Mouse (Mus musculus): Measurements from ENCODE around the gene Osbpl3. TPM values are rescaled to one million over a fixed set of nuclear protein-coding genes. Genes with fewer than 3 reads are reported as not detected.

The Osbpl3 gene
- polyA plus RNA-seq, 1 experiment from 2014 or later = 17.0 TPM

DNA sequence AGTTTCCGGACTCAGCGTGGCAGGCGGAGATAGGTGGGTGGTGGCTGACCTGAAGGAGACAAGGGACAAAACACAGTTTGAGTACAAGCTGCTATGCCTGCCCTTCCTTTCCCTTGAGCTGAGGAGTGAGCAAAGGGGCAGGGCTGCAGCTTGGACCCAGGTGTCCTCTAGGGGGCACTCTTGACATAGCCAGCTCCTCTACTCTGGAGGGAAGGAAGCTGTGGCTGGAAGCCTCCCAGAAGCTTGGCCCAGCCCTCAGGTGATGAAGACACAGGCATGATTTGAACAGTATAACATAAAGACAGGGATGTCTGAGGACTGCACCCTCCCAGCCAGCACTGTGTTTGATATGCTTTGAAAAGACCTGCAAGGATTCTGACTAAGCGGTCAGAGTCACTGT is 143.4 kb downstream of the Osbpl3 start:
- Histone ChIP-seq H3K27me3 (ENCODE audit: control insufficient read depth, insufficient read depth, low read length) (no peaks in the 10 kb centered on the region), H3K36me3 (ENCODE audit: control insufficient read depth, insufficient read depth, low read length) (no peaks in the 10 kb centered on the region; the same call in 1 of the 2 replicates), H3K9ac (ENCODE audit: low read depth, low read length) (no peak overlapping the region), H3K4me3 (ENCODE audit: low read length) (no peak overlapping the region), H3K4me1 (ENCODE audit: control insufficient read depth, insufficient read depth, low read length) (no peaks in the 10 kb centered on the region), H3K9me3 (ENCODE audit: control insufficient read depth, low read length) (no peaks in the 10 kb centered on the region), H3K27ac (ENCODE audit: low read depth, low read length) (no peak overlapping the region), H3K4me2 (replicated peaks; ENCODE audit: low read depth, low read length) (no peak overlapping the region)
- 45% methylated on average over 4 of the region's 4 CpGs for WGBS
- peak; percentile 85 for ATAC-seq (ENCODE audit: low FRiP score, low TSS enrichment)

DNA sequence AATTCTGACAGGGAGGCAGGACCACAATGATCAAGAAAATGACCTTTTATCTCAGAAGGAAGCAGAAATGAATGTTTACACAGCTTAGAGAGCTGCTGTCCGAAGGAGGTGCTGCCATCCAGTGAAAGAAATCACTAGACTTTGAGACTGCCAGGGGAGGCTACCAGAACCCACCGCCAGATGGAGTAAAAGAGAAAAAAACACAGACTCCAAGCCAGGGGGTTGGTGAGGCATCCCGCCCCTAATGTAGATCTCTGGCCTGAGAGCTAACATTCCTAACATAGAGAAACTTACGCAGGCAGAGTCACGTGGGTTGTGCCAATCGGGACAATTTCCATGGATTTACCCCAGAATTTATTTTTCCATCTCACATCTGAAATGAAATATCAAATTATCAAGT is 147.0 kb downstream of the Osbpl3 start:
- 47% methylated on average over 6 of the region's 6 CpGs for WGBS
- Histone ChIP-seq H3K9ac (ENCODE audit: low read depth, low read length) (no peak overlapping the region), H3K27ac (ENCODE audit: low read depth, low read length) (no peak overlapping the region), H3K36me3 (ENCODE audit: control insufficient read depth, insufficient read depth, low read length) (no peaks in the 10 kb centered on the region; the same call in 1 of the 2 replicates), H3K4me3 (ENCODE audit: low read length) (no peak overlapping the region), H3K27me3 (ENCODE audit: control insufficient read depth, insufficient read depth, low read length) (no peaks in the 10 kb centered on the region), H3K9me3 (ENCODE audit: control insufficient read depth, low read length) (no peaks in the 10 kb centered on the region), H3K4me2 (replicated peaks; ENCODE audit: low read depth, low read length) (no peak overlapping the region), H3K4me1 (ENCODE audit: control insufficient read depth, insufficient read depth, low read length) (no peaks in the 10 kb centered on the region)
- ATAC-seq (ENCODE audit: low FRiP score, low TSS enrichment) = no peak

DNA sequence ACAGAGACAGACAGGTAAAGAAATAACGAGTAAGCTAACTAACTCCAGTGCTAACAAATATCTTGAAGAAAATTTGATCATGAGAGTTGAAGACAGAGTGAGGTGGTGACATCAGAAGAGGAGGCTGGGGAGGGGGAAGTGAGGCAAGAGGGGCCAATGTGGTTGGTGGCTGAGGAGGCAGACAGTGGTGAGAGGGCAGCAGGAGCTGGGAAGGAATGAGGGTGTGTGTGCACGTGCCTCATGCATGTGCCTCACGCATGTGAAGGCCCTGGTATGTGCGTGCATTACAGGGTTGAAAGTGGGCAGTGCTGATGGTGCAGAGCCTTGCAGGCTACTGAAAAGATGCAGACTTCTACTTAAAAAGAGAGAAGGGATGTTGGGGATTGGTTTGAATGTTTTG is 149.4 kb downstream of the Osbpl3 start:
- WGBS = 81% methylated on average over 4 of the region's 4 CpGs
- H3K27me3 ChIP-seq (ENCODE audit: control insufficient read depth, insufficient read depth, low read length) = no peaks in the 10 kb centered on the region
- peaks cover 4% of the 10 kb centered on the region; the same call in 1 of the 2 replicates for H3K36me3 ChIP-seq (ENCODE audit: control insufficient read depth, insufficient read depth, low read length)
- H3K4me1 ChIP-seq (ENCODE audit: control insufficient read depth, insufficient read depth, low read length) = no peaks in the 10 kb centered on the region
- no peak overlapping the region for H3K27ac ChIP-seq (ENCODE audit: low read depth, low read length)
- no peak overlapping the region for H3K4me3 ChIP-seq (ENCODE audit: low read length)
- H3K4me2 ChIP-seq (replicated peaks; ENCODE audit: low read depth, low read length) = no peak overlapping the region
- ATAC-seq (ENCODE audit: low FRiP score, low TSS enrichment) = no peak
- no peaks in the 10 kb centered on the region for H3K9me3 ChIP-seq (ENCODE audit: control insufficient read depth, low read length)
- no peak overlapping the region for H3K9ac ChIP-seq (ENCODE audit: low read depth, low read length)

DNA sequence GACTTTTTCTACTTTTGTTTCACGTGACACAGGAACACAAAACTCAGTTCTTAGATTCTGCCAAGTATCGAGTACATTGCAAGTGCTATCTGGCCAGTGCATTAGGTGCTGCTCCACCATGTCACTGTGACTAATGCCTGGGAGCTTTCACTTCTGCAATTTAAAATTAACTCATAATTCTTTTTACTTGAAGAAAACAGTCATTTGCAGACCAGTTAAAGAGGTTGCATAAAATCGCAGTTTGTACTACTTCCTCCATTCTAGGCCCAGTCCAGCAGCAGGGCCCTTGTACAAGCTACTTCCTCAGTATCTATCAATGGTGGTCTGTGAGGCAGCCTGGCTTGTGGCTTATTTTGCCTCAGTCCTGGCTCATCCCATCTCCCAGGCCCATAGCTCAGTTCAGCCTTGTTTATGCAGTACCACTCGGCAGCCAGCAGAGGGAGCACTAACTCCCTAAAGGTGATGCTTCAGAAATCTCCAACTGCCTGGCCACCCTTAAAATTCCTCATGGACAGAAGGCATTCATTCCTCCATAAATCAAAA is 151.0 kb downstream of the Osbpl3 start:
- H3K36me3 ChIP-seq (ENCODE audit: control insufficient read depth, insufficient read depth, low read length) = peaks cover 4% of the 10 kb centered on the region; the same call in 1 of the 2 replicates
- no peak overlapping the region for H3K9ac ChIP-seq (ENCODE audit: low read depth, low read length)
- H3K27me3 ChIP-seq (ENCODE audit: control insufficient read depth, insufficient read depth, low read length) = no peaks in the 10 kb centered on the region
- no peak overlapping the region for H3K4me3 ChIP-seq (ENCODE audit: low read length)
- H3K9me3 ChIP-seq (ENCODE audit: control insufficient read depth, low read length) = no peaks in the 10 kb centered on the region
- no peaks in the 10 kb centered on the region for H3K4me1 ChIP-seq (ENCODE audit: control insufficient read depth, insufficient read depth, low read length)
- WGBS = 63% methylated on average over 4 of the region's 4 CpGs
- H3K4me2 ChIP-seq (replicated peaks; ENCODE audit: low read depth, low read length) = no peak overlapping the region
- peak; percentile 60; the same call in 1 of the 2 replicates for ATAC-seq (ENCODE audit: low FRiP score, low TSS enrichment)
- no peak overlapping the region for H3K27ac ChIP-seq (ENCODE audit: low read depth, low read length)

DNA sequence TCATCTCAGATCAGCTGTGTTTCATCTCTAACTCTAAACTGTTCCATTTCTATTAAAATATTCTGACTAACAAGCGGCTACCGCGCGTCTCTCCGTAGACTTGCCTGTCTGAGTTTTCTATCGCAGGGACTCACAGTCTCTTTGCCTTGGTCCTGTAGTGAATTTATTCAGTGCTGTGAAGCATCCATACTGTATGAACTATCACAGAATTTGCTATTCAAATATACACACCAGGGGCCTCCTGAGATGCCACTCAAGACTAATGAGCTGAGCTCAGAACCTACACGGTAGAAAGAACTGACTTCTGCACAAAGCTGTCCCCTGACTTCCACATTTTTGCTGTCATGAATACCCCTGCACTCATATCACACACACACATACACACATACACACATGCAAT is 154.9 kb downstream of the Osbpl3 start:
- H3K4me1 ChIP-seq (ENCODE audit: control insufficient read depth, insufficient read depth, low read length) = no peaks in the 10 kb centered on the region
- ATAC-seq (ENCODE audit: low FRiP score, low TSS enrichment) = no peak
- no peak overlapping the region for H3K4me2 ChIP-seq (replicated peaks; ENCODE audit: low read depth, low read length)
- H3K27me3 ChIP-seq (ENCODE audit: control insufficient read depth, insufficient read depth, low read length) = no peaks in the 10 kb centered on the region
- WGBS = 92% methylated on average over 7 of the region's 7 CpGs
- no peak overlapping the region for H3K27ac ChIP-seq (ENCODE audit: low read depth, low read length)
- 0 out of 2 replicates have a peak, but pooled peaks cover 4% of the 10 kb centered on the region for H3K36me3 ChIP-seq (ENCODE audit: control insufficient read depth, insufficient read depth, low read length)
- no peak overlapping the region for H3K4me3 ChIP-seq (ENCODE audit: low read length)
- no peak overlapping the region for H3K9ac ChIP-seq (ENCODE audit: low read depth, low read length)
- H3K9me3 ChIP-seq (ENCODE audit: control insufficient read depth, low read length) = no peaks in the 10 kb centered on the region

DNA sequence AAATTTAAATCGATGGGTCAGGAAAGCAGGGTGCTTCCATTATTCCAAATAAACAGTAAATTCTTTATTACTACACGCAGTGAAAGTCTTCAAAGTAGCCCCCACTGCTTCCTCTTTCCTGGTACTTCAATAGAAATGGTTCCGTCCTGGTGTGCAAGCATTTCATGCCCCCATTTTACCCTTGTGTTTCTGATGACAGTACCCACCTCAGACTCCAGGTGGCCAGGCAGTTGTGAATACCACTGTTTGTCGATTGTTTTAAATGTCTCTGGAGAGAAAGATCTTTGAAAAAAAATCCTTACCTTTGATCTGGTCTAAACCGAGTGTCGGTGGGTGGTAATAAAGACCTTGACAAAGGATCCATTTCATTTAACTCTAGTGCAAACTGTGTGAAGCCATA is 155.4 kb downstream of the Osbpl3 start:
- Histone ChIP-seq H3K4me1 (ENCODE audit: control insufficient read depth, insufficient read depth, low read length) (no peaks in the 10 kb centered on the region), H3K27ac (ENCODE audit: low read depth, low read length) (no peak overlapping the region), H3K36me3 (ENCODE audit: control insufficient read depth, insufficient read depth, low read length) (0 out of 2 replicates have a peak, but pooled peaks cover 4% of the 10 kb centered on the region), H3K4me2 (replicated peaks; ENCODE audit: low read depth, low read length) (no peak overlapping the region), H3K4me3 (ENCODE audit: low read length) (no peak overlapping the region), H3K9ac (ENCODE audit: low read depth, low read length) (no peak overlapping the region), H3K27me3 (ENCODE audit: control insufficient read depth, insufficient read depth, low read length) (no peaks in the 10 kb centered on the region), H3K9me3 (ENCODE audit: control insufficient read depth, low read length) (no peaks in the 10 kb centered on the region)
- WGBS = 67% methylated on average over 6 of the region's 6 CpGs
- ATAC-seq (ENCODE audit: low FRiP score, low TSS enrichment) = no peak

DNA sequence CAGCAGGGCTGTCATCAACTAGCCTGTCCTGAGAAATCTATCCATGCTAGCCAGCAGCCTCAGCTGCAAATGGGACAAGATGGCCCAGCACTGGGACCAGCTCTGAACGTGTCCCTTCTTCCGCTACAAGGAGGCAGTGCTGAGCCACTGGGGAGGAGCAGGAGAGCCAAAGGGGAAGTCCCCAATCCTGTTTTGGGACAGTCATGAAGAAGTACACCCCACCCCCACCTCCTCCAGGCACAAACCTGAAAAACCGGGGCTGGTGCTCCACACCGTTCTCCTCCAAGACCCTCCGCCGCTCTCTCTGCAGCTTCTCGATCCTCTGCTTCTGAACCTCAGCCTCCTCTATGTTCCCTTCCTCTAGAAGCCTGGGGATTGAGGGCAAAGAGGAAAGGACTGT is 156.9 kb downstream of the Osbpl3 start:
- ATAC-seq (ENCODE audit: low FRiP score, low TSS enrichment) = no peak
- Histone ChIP-seq H3K4me3 (ENCODE audit: low read length) (no peak overlapping the region), H3K27me3 (ENCODE audit: control insufficient read depth, insufficient read depth, low read length) (no peaks in the 10 kb centered on the region), H3K9ac (ENCODE audit: low read depth, low read length) (no peak overlapping the region), H3K36me3 (ENCODE audit: control insufficient read depth, insufficient read depth, low read length) (0 out of 2 replicates have a peak, but pooled peaks cover 4% of the 10 kb centered on the region), H3K4me1 (ENCODE audit: control insufficient read depth, insufficient read depth, low read length) (no peaks in the 10 kb centered on the region), H3K4me2 (replicated peaks; ENCODE audit: low read depth, low read length) (no peak overlapping the region), H3K9me3 (ENCODE audit: control insufficient read depth, low read length) (no peaks in the 10 kb centered on the region), H3K27ac (ENCODE audit: low read depth, low read length) (no peak overlapping the region)
- WGBS = 92% methylated on average over 7 of the region's 7 CpGs

DNA sequence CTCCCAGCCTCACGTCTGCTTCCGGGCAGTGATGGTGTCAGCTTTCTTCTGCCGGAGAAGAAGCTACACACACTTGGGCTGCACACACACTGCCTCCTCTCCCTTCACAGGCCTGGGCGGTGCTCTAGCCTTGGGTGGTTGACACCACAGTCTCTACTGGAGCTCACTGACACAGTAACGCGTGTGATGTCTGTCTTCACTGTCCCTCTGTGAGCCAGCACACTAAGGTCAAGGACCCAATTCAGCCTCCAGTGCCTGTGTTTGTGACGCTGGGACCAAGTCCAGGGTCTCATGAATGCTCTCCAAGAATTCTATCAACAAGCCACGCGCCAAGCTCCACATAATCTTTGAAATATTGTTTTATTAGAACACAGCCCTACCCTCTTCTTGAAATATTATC is 158.3 kb downstream of the Osbpl3 start:
- Histone ChIP-seq H3K4me1 (ENCODE audit: control insufficient read depth, insufficient read depth, low read length) (no peaks in the 10 kb centered on the region), H3K4me3 (ENCODE audit: low read length) (no peak overlapping the region), H3K27me3 (ENCODE audit: control insufficient read depth, insufficient read depth, low read length) (no peaks in the 10 kb centered on the region), H3K9me3 (ENCODE audit: control insufficient read depth, low read length) (no peaks in the 10 kb centered on the region), H3K36me3 (ENCODE audit: control insufficient read depth, insufficient read depth, low read length) (no peaks in the 10 kb centered on the region), H3K27ac (ENCODE audit: low read depth, low read length) (no peak overlapping the region), H3K4me2 (replicated peaks; ENCODE audit: low read depth, low read length) (no peak overlapping the region), H3K9ac (ENCODE audit: low read depth, low read length) (no peak overlapping the region)
- WGBS = 78% methylated on average over 9 of the region's 9 CpGs
- no peak for ATAC-seq (ENCODE audit: low FRiP score, low TSS enrichment)

DNA sequence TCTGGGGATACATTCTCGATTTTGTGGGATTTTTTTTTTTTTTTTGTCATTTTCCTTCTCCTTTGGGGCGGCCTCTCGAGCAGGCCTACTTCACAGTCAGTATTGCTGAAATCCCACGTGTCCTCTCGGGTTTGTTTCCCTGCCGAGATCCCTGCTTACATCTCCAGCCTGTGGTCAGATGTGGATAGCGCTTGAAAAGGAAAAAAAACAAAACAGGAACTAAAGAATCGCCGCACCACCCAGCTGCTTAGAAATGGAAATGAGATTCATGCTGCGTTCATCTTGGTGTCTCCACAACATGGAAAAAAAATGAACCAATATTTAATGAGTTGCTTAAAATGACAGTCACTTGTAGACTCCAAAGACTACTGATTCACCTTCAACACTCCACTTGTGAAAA is 160.9 kb downstream of the Osbpl3 start:
- WGBS = 87% methylated on average over 10 of the region's 10 CpGs
- H3K9ac ChIP-seq (ENCODE audit: low read depth, low read length) = no peak overlapping the region
- no peak overlapping the region for H3K27ac ChIP-seq (ENCODE audit: low read depth, low read length)
- H3K4me2 ChIP-seq (replicated peaks; ENCODE audit: low read depth, low read length) = no peak overlapping the region
- H3K9me3 ChIP-seq (ENCODE audit: control insufficient read depth, low read length) = no peaks in the 10 kb centered on the region
- no peak for ATAC-seq (ENCODE audit: low FRiP score, low TSS enrichment)
- H3K36me3 ChIP-seq (ENCODE audit: control insufficient read depth, insufficient read depth, low read length) = no peaks in the 10 kb centered on the region
- no peaks in the 10 kb centered on the region for H3K27me3 ChIP-seq (ENCODE audit: control insufficient read depth, insufficient read depth, low read length)
- no peaks in the 10 kb centered on the region for H3K4me1 ChIP-seq (ENCODE audit: control insufficient read depth, insufficient read depth, low read length)
- H3K4me3 ChIP-seq (ENCODE audit: low read length) = no peak overlapping the region

Measured in kidney, embryonic 14.5 days (tissue).